Mouse (Mus musculus): ENCODE measurements around the gene Slc3a1.

Gene Slc3a1

GRCm38 (mm10) chr17:85033087-85033486 is 4.9 kb downstream of the Slc3a1 start:
- in situ Hi-C loops (cut with MboI; ENCODE audit: unreplicated experiment in 2 of 2) = no loop called here

DNA sequence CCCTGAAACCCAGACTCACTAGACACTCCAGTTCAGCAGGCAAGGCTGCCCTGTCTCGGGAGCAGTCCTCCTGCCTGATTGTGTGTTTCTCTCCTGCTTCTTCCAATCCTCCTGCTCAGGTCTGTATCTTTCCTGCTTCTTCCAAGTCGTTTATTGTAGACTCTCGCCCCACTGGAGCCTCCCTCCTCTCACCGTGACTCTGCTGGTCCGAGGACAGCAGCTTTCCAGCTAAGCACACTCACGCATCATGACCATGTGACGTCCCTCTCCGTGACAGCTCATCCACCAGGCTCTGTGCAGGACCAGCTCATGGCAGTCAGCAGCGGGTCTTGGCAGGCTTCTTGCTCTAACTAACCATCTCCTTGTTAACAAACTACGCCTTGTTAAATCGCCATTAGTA is 5.9 kb downstream of the Slc3a1 start:
- in situ Hi-C loops (cut with MboI; ENCODE audit: unreplicated experiment in 2 of 2) = no loop called here

DNA sequence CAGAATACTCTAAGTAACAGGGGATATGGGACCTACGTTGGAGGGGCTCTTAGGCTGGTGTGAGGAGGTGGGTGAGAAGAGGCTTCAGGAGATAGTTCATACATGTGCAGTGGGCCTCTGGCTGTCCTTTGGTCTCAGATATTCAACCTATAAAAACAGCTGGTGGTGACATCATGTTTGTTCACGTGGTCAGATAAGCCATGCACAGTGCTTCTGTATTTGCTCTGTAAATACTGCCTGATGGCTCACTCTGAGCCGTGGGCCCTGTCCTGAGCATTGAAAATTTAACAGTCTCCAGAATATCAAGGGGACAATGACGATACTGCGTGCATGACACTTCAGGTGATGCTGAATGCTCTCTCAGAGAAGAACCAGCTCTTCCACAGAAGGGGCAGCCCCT is 9.7 kb downstream of the Slc3a1 start:
- in situ Hi-C loops (cut with MboI; ENCODE audit: unreplicated experiment in 2 of 2) = no loop called here

- in situ Hi-C loops (cut with MboI; ENCODE audit: unreplicated experiment in 2 of 2) = no loop called here
These were observed 10.1 kb downstream of the Slc3a1 start for GRCm38 (mm10) chr17:85038311-85038710.

DNA sequence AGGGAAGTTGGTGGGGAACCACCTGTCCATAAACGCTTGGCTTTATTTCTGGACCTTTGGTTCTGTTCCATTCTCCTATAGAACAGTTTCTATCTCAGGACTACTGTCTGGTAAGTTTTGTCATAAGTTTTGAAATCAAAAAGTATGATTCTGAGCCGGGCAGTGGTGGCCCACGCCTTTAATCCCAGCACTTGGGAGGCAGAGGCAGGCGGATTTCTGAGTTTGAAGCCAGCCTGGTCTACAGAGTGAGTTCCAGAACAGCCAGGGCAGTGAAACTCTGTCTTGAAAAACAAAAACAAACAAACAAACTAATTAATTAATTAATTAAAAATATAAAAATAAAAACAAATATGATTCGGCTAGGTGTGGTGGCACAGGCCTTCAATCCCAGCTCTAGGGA is 10.6 kb downstream of the Slc3a1 start:
- in situ Hi-C loops (cut with MboI; ENCODE audit: unreplicated experiment in 2 of 2) = no loop called here

GRCm38 (mm10) chr17:85040913-85041312 is 12.7 kb downstream of the Slc3a1 start:
- in situ Hi-C loops (cut with MboI; ENCODE audit: unreplicated experiment in 2 of 2) = no loop called here

GRCm38 (mm10) chr17:85042419-85042818 is 14.2 kb downstream of the Slc3a1 start:
- in situ Hi-C loops (cut with MboI; ENCODE audit: unreplicated experiment in 2 of 2) = no loop called here

GRCm38 (mm10) chr17:85043404-85043816 is 15.2 kb downstream of the Slc3a1 start:
- in situ Hi-C loops (cut with MboI; ENCODE audit: unreplicated experiment in 2 of 2) = no loop called here

DNA sequence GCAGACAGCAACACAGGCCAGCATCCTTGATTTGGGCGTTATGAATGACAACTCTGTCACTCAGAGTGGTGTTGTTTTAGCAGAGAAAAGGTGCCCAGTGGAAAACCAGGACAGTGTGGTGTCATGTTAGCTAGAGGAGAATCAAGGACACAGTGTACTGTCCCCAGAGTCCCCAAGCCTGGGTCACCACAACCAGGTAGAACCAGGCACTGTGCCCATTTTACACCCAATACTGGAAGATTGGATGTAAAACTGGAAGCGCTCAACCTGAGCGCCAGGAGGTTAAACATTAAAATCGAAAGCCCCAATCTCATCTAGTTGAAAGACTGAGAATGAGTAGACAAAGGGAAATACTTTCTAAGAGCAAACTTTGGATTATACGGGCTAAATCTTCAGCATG is 16.3 kb downstream of the Slc3a1 start:
- in situ Hi-C loops (cut with MboI; ENCODE audit: unreplicated experiment in 2 of 2) = no loop called here

DNA sequence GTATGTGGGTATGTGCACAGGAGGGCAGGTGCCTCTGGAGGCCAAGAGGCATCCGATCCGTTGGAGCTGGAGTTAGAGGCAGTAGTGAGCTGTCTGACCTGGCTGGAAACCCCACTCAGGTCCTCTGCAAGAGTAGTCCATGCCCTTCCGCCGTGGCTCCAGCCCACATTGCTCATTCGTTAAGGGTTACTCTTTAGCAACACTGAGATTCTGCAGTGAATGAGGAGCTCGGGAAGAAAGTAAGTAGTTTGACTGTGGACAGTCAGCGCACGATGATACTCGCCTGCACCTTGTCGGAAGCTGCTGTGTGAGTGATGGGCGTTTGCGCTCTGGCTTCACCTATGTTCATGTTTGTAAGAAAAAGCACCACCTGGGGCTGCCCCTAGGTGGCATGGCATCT is 17.0 kb downstream of the Slc3a1 start:
- in situ Hi-C loops (cut with MboI; ENCODE audit: unreplicated experiment in 2 of 2) = no loop called here

GRCm38 (mm10) chr17:85048379-85048778 is 20.2 kb downstream of the Slc3a1 start:
- in situ Hi-C loops (cut with MboI; ENCODE audit: unreplicated experiment in 2 of 2) = no loop called here

DNA sequence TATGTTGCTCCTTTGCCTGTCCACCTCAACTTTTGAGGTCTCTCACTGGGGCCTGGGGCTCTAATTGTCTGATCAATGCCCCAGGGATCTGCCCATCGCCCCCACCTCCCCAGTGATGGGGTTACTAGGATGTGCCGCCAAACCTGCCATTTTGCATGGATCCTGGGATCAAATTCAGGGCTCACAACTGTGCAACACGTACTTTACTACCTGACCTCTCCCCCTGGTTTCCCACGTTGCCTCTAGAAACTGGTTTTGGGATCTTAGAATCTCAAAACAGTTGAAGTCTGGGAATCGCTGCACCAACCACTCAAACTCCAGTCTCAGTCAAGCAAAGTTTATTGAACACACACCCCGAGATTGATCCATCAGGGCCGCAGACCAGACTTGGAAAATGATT is 30.1 kb downstream of the Slc3a1 start:
- in situ Hi-C loops (cut with MboI; ENCODE audit: unreplicated experiment in 2 of 2) = no loop called here

- in situ Hi-C loops (cut with MboI; ENCODE audit: unreplicated experiment in 2 of 2) = no loop called here
These were observed 31.0 kb downstream of the Slc3a1 start for GRCm38 (mm10) chr17:85059136-85059535.

DNA sequence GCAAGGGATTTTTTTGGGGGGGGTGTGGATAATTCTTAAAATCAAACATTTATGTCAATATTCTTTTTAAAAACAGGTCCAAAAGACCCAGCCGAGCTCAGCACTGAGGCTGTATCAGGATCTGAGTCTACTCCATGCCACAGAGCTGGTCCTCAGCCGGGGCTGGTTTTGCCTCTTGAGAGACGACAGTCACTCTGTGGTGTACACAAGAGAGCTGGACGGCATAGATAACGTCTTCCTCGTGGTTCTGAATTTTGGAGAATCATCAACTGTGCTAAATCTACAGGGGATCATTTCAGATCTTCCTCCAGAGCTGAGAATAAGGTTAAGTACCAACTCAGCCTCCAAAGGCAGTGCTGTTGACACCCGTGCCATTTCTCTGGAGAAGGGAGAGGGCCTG is 35.4 kb downstream of the Slc3a1 start:
- in situ Hi-C loops (cut with MboI; ENCODE audit: unreplicated experiment in 2 of 2) = no loop called here

GRCm38 (mm10) chr17:85067331-85067730 is 39.2 kb downstream of the Slc3a1 start:
- in situ Hi-C loops (cut with MboI; ENCODE audit: unreplicated experiment in 2 of 2) = no loop called here

DNA sequence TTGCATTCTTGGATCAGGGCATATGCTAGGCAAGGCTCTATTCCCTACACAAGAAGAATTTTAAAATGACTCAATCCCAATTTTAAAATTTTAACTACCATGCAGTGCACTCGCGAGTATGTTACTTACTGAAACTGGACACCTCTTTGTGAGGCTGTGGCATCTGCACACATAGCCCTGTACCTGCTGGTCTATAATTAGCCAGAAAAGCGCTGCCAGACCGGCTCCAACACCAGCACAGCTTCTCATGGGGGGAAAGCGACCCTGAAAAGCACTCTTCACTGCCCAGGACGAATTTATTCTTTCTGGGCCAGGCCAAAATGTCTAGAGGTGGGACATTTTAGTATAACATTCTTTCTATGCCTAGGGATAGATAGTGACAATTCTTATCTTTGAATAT is 42.5 kb downstream of the Slc3a1 start:
- in situ Hi-C loops (cut with MboI; ENCODE audit: unreplicated experiment in 2 of 2) = no loop called here

DNA sequence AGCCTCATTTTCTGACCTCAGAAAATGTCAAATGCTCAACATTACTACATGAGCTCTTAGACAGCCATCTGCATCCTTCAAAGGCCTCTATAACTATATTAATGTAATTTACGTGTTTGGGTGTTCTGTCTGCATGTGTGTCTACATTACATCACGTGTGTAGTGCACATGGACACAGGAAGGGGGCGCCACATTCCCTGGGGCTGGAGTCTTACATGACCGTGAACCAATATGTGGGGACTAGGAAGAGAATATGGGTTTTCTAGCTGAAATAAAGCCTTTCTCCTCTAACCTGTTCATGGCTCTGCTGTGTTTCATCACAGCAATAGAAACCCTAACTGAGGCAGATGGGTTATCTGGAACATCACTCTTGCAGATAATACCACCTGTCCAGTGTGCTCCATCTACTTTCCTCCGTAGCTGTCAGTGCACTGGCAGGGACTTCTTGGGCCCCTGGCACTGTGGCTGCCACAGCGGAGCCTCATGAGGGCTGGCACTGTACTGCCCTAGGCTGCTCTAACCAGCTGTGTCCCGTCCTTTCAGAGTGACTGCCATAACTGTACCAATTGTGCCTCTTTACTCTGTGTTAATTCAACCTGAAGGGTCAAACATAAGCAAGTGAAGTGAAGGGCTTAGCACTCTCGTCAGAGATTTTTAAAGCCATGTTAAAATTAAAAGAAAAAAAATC is 43.1 kb downstream of the Slc3a1 start:
- in situ Hi-C loops (cut with MboI; ENCODE audit: unreplicated experiment in 2 of 2) = no loop called here

GRCm38 (mm10) chr17:85072383-85072782 is 44.2 kb downstream of the Slc3a1 start:
- in situ Hi-C loops (cut with MboI; ENCODE audit: unreplicated experiment in 2 of 2) = no loop called here

DNA sequence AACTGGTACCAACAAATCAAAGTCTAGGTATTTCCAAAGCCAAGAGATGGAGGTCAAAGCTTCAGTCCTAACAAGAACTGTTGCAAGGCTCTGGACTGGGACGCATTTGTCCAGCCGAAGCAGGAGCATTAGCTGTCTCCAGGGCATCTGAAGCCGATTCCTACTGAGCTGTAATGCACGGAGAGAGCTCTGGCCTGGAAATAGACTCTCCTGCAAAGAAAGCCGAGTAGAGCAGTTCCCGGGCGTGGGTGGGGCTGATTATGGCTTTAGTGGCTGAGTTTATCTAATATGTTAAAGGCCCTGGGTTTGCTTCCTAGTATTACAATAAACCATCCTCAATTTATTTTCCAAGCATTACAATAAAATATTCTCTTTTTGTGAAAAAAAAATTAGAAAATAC is 45.0 kb downstream of the Slc3a1 start:
- in situ Hi-C loops (cut with MboI; ENCODE audit: unreplicated experiment in 2 of 2) = no loop called here

GRCm38 (mm10) chr17:85074083-85074482 is 45.9 kb downstream of the Slc3a1 start:
- in situ Hi-C loops (cut with MboI; ENCODE audit: unreplicated experiment in 2 of 2) = no loop called here

DNA sequence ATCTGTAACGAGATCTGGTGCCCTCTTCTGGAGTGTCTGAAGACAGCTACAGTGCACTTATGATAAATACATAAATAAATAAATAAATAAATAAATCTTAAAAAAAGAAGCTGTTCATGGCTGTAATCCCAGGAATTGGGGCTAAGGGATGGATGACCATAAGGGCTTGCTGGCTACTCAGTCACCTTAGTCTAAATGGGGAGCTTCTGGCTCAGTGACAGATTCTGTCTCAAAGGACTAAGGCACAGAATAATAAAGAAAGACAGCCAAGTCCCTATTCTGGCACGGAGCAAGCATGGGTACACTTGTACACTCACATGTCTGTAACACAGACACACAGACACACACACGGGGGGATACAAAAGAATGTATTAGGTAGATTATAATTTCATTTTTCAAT is 51.1 kb downstream of the Slc3a1 start:
- in situ Hi-C loops (cut with MboI; ENCODE audit: unreplicated experiment in 2 of 2) = no loop called here

DNA sequence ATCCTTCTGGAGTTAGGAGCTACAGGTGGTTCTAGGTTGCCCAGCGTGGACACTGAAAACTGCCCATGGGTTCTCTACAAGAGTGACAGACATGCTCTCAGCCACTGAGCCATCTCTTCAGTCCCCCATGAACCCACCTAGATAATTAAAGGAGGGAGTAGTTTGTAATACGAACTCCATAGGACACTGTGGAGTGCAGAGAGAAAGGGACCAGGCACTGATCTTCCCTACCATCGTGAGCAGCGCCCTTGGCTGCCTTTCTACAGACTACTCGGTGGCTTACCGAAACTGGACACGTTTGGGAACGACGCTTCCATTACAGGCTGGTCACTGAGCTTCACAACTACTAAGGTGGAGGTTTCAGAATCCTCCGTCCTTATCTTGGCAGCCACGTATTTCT is 52.6 kb downstream of the Slc3a1 start:
- in situ Hi-C loops (cut with MboI; ENCODE audit: unreplicated experiment in 2 of 2) = loop anchor here in 1 of 2 experiments (10.0 kb wide), 1 partner anchor 286 kb away; the partner anchor contains the start of gene Lrpprc

- in situ Hi-C loops (cut with MboI; ENCODE audit: unreplicated experiment in 2 of 2) = loop anchor here in 1 of 2 experiments (10.0 kb wide), 1 partner anchor 291 kb away; the partner anchor contains the start of gene Lrpprc
These were observed 57.2 kb downstream of the Slc3a1 start for GRCm38 (mm10) chr17:85085335-85085734.
